Mouse (Mus musculus): Measurements from ENCODE around the gene Ssmem1.

The Ssmem1 gene

DNA sequence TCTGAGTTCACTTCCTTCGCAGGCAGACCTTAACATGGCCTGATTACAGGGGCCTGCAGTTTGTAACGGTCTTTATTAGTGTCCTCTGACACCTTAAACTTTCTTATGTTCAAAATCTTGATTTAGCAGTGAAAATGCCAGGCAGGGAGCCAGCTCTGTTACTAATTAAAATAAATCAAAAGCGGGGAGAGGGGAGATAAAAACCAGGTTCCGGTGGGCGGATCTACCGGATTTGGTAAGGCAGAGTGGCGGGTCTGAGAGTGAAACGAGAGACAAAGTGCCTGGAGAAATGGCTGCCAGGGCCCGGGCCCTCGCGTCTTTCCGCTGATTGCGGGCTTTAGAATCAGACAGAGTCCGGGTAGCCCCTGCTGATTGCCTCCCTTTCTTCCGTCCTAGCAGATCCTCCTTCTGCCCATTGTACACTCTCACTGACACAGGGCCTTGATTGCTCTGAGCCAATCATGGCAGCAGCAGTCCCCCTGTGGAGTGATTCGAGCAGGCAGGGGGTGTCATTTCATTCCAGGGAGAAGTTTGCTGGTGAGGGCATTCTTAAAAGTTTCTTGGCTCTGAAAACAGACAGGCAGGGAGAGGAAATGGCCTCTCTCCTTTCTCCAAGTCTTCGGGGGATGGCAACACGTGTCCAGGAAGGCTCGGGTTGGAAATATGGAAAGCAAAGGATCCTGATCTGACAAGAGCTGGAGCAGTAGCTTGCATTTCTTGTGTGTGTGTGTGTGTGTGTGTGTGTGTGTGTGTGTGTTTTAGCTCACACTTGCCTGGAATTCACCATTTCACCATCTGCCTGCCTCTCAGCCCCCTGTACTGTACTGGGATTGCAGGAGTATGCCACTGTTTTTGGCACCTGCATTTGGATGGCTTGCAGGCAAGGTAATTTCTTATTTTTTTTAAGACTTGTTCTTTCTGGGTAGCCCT, 17.2 kb downstream of the Ssmem1 start:
- no peak for DNase-seq (ENCODE audit: low spot score)

DNA sequence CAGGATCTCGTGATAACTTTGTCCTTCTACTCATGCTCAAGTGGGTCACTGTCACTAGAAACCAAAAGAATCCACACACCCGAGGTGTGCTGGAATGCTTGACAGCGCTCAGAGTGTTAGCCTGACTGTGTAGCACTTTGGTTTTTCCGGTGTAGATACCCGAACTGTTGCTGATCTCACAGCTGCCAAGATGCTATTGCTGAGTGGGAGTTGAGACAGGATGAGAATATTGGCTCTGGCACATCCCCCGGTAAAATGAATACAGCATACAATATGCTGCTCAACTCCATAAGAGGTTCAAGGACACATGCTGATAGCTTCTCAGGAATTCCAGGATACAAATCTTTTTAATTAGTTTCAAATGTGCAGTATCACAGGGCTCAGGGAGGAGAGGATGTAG, 19.2 kb downstream of the Ssmem1 start:
- DNase-seq (ENCODE audit: low spot score), result no peak

DNA sequence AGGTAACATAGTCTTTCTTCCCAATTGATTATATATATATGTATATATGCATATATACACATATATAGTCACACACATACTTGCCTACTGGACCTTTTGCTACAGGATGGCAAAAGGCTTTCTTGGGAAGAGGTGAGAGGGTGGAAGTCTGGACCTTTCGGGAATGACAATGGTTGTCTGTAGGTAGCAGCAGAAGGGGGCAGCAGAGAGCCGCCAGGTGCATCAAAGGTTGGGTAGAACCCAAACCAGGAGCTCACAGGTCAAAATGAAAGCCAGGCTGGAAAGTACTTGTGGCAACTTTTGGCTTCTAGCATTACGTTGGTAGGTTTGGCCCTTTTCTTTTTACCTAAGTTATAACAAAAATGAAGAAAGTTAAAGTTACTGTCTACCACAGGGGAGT, 25.7 kb downstream of the Ssmem1 start:
- no peak for DNase-seq (ENCODE audit: low spot score)

DNA sequence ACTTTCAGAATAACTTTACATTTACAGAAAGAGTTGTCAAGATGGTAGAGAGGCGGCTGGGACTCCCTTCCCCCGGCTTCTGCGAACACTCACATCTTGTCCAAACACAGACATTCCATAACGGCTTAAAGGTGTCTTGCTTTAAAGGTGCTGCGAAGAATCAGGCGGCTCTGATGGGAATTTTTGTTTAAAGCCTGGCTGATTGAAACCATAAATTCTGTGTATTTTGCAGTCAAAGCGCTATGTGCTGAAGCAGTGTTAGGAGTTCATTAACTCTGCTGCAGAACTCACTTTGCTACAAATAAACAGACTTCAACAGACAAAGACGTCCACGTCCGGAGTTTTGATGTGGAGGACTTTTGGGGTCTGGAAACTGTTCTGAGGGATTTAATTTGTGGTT, 28.6 kb downstream of the Ssmem1 start:
- DNase-seq (ENCODE audit: low spot score), result no peak

DNA sequence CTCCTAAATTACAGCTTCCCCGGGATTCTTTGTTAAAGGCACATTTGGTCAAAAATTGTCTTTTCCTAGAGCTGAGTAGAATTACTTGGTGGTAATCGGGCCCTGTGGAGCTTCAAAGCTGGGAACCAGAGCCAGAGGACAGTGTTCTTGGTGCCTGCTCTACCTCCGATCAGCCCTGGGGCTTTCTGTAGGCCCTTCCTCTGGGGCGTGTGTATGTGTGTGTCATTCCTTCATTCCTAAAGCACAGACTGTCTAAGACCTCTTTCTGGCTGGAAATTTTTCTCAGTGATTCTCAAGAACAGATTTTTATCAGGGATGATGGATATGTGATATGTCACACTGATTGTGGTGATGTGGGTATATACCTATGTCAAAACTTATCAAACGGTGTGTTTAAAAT, 29.2 kb downstream of the Ssmem1 start:
- no peak for DNase-seq (ENCODE audit: low spot score)

DNA sequence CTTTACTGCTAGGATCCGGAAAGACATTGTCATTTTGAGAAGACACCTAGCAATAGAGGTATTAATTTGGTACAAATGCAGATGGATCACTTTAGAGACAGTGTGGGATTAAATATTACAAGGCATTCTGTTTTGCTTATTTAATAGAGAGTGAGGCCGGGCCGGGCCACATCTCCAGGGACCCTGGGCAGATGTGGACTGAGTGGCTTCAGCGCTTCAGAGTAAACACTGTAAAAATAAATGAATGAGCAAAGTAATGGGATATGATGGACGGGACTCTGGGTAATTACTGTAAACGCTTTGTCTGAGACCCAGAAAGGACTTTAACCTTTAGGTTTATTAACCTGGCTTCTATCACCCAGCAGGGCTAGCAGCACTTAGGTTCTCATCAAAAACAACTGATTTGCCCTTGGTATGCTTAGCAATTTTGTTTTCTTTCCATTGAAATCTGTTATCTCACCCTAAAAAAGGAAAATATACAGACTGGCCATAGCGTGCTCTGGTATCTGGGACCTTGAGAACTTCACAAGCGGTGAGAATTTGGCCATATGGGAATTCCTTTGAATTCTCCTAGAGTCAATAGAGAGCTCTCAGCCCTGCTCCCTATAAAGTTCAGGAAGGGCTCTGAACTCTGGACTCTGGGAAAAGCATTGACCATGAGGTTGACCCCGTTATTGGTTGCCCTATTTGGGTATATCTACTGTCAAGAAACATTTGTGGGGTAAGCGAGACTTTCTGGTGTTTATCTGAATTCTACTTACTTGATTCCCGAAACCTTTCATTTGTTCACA, 31.6 kb downstream of the Ssmem1 start, which contains the start of gene Cpa2:
Cpa2 (plus strand) TSS at position 574 of the 791 bp plus-strand sequence.
- no peak for DNase-seq (ENCODE audit: low spot score)

DNA sequence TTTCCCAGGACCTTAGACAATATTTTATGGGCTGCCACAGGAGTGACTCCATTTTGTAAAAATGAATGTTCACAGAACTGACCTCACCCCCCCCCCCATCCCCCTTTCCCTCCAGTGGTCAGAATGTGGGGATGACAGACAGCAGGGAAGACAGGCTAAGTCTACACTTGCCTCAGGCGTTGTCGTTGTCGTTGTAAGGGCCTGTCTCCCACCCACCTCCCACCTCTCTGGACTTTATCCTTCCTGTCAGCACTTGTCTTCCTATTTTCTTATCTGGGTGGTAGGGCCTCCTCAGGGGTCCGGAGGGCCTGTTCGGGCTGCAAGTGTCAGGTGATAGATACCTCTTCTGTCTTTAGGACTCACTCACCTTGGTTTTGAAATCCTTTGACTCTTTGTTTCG, 32.6 kb downstream of the Ssmem1 start:
- DNase-seq (ENCODE audit: low spot score), result no peak

DNA sequence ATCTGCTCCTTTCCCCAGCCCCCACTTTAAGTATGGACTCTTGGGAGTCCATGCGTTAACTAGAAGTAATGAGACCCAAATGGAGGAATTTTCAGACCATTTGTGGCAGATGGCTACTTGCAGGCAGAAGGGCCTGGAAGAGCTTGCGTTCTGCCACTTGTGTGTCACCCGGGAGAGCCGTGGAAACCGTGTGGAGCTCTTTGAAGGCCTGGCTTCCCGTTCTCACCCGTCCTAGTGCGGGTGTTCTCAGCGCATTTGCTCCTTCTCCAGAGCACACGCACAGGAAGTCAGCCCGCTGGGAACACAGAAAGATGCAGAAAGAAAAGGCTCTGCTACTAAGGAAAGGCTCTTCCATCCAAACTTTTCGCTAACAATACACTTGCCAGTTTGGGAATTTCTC, 33.4 kb downstream of the Ssmem1 start:
- DNase-seq (ENCODE audit: low spot score), result no peak

DNA sequence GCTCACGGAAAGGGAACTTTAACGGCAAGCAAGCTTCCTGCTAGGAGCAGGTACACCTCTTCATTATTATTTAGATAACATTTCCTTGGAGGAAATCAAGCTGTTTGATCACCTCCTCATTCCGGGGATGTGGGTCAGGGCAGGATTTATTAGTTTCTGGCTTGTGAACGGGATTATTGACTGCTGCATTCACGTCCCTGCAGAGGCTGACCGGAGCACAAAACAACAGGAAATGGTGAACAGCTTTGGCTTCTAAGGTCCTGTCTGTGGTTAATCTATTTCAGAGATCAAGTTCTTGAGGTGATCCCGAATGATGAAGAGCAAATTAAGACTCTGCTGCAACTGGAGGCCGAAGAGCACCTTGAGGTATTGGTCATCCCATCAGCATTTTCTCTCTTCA, 34.2 kb downstream of the Ssmem1 start:
- no peak for DNase-seq (ENCODE audit: low spot score)

DNA sequence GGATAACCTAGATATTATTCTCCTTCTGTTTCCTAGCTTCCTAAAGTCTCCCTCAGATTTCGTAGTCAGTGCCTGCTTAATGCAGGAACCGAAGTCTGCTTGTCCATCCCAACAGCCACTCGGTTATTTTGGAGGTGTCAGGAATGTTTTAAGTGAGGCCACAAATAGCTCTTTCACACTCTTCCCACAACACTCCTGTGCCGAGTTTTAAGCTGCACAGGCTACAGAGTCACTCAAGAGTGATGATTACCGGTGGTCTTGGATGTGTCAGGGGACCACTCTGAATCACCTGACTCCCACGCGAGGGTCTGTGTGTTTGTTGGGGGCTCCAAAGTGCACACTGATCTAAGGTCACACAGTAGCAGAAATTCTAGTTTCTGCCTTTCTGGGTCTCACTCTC, 36.0 kb downstream of the Ssmem1 start:
- DNase-seq (ENCODE audit: low spot score), result no peak

DNA sequence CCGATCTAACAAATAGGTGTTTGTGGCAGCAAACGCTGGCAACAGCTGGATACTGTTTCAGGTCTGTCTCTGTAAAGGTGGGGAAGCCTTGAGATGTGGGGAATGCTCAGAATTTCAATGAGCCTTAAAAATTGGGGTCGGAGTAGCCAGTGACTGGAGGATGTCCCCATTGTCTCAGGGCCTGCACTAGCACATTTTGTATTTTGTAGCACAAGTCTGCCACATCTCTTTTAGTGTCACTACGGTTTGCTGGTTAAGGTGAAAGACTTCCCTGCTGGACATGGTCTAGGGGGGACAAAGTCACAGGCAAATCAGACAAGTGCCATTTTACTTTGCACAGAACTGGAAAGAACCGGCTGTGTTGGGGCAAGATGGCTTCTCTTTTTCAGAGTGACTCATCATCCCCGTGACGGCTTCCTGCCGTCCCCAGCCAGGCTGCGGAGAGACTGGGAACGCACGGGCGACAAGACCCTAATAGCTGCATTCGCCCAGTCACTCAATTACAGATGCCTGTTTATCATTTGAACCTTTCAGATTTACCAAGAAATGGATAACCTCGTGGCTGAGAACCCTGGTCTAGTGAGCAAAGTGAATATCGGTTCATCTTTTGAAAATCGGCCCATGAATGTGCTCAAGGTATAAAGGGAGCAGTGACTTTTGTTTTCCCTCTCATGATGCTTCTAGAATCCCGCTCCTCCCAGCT, 37.1 kb downstream of the Ssmem1 start:
- DNase-seq (ENCODE audit: low spot score), result no peak

DNA sequence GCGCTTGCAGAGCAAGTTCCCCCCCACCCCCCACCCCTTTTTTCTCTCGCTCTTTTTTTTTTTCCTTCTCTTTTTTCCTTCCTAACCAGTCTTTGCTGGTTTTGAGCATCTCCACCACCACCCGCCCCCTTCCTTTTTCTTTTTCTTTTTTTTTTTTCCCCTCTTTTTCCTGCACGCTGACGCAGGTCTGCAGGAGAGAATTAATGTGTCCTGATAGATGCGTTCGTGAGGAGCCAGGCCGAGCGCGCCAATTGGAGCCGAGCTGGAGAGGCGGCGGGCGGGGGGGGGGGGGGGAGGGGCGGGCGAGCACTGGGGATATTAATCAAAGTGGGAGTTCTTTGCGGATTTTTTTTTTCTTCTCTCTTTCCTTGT, 37.6 kb downstream of the Ssmem1 start:
- DNase-seq (ENCODE audit: low spot score), result no peak

DNA sequence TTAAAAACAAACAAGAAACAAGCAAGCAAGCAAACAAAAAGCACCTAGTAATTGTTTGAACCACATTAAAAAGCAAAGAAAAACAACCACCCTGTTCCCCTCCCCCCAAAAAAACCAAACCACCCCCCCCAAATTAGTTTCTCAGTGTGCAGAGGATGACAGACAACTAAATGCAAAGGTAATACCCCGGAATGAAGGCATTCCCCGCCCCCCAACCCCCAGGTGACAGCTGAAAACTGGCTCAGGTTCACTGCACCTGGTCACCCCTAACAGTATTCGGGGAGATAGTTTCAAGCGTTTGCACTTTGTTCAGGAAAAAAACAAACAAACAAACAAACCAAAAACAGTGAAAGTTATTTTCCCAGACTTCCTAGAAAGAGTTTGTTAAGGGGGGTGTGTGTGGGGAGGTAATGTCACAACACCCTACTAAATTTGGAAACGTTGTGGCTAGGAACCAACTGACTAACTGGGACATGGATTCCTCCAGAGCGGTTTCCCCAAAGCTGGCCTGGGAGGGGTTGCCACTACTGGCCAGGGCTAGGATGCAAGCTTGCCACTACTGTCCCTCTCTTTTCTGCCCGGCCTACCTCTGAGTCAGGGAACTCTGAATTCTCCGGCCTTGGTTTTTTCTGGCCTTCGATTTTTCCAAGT, 38.1 kb downstream of the Ssmem1 start:
- DNase-seq (ENCODE audit: low spot score), result no peak

DNA sequence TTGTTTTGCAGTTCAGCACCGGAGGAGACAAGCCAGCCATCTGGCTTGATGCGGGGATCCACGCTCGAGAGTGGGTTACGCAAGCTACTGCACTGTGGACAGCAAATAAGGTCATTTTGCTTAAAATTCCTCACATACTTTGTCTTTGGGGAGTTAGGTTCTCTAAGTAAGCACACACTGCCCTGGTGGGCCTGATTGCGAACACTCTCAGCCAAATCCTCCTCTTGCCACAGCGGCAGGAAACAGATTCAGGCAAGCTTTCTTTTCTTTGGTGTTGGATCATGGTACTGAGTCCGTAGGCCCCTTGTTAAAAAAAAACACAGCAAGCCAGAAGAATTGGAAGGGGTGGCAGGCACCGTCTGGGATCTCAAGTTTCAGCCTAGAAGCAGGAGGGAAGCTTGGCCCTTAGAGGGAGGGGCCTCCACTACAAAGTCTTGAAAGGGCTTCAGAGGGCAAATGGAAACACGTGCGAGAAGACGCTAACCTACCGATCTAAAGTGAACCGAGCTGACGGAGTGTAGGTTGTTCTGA, 39.6 kb downstream of the Ssmem1 start:
- DNase-seq (ENCODE audit: low spot score), result no peak

DNA sequence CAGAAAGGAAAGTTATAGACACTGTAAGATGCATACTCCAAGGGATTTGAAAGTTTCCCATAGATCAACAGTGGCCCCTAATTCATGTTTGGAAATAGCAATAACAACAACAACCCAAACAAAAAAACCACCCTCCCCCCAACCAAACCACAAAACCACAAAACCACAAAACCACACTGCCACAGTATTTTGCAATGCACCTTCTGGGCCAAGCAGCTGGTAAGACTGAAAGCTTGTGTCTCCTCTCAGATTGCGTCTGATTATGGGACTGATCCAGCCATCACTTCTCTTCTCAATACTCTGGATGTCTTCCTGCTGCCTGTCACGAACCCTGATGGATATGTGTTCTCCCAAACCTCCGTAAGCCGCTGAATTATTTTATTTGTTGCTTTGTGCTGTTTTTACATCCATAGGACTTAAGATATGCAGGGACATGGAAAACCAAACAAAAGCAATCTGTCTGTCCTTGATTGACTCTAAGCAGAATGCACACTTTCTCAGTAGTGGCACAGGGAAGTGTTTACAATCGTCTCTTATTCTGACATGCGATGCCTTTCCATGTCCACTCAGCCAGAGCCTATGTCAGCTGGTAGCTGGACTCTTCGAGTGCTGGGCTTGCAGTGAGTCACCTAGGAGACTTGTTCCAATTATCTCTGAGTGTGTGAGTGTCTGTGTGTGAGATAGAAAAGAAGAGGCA, 41.0 kb downstream of the Ssmem1 start:
- no peak for DNase-seq (ENCODE audit: low spot score)

DNA sequence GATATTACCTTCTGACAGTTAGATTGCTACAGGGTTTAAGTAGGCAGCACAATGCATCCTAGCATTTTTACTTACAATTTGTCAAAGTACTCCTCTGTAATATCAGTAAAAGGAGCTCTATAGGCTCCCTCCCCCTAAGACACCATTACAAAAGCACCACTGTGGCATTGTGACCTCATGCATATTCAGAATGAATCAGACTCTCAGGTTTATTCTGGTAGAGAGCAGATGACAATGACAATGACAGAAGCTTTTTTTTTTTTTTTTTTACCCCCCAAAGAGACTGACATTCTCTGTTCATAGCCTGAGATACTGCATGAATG, 41.5 kb downstream of the Ssmem1 start:
- no peak for DNase-seq (ENCODE audit: low spot score)

DNA sequence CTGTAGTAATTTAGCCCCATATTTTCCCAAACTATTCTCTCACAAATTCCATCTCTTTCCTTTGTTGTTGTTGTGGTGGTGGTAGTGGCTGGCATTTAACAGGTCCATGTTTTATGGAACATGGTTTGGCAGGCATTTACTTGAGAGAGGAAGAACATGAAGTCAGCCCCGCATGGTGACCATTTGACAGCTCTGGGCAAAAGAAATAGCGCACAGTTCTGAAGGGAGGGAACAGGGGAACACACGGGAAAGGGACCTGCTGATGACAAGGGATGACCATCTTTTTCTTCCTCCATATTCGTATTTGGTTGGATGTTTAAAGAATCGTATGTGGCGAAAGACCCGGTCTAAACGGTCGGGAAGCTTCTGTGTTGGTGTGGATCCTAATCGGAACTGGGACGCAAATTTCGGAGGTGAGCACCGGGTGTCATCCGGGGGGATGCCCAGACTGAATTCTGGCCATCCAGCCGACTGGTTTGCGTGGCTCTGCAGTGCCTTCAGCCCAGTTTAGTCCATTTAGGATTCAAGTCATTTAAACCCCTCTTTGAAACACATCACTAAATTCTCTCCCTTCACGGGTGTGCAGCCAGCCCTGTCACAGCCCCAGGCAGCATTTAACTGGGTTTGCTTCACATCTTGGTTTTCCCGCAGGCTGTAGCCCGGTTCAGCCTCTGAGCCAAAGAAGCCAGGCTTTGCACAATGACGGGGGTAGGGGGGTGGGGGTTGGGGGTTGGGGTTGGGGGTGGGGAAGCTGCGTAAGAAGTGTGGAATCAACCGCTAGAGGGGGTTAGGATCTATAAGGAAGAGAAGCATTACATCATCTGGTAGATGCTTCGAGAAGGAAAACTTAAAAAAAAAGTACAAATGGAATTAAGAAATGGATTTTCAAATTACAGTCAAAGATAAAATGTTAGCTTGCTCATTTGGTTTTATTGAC, 42.3 kb downstream of the Ssmem1 start:
- peak; percentile 36 for DNase-seq (ENCODE audit: low spot score)

DNA sequence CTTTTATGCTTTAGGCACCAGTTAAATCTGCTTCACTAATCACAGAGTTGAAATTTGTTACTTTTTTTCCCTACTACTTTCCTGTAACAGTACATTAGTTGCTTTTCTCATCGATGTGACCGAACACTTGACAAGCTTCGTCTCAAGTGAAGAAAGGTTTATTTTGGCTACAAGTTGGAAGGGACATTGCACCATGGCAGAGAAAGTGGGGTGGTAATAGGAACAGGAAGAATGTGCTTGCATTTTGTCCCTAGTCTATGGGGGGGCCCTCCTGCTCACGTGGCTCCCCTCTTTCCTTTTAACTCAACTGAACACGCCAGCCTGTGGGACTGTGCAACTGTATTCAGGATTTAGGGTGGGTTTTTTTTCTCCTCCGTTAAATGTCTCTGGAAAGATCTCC, 43.0 kb downstream of the Ssmem1 start:
- DNase-seq (ENCODE audit: low spot score), result no peak

DNA sequence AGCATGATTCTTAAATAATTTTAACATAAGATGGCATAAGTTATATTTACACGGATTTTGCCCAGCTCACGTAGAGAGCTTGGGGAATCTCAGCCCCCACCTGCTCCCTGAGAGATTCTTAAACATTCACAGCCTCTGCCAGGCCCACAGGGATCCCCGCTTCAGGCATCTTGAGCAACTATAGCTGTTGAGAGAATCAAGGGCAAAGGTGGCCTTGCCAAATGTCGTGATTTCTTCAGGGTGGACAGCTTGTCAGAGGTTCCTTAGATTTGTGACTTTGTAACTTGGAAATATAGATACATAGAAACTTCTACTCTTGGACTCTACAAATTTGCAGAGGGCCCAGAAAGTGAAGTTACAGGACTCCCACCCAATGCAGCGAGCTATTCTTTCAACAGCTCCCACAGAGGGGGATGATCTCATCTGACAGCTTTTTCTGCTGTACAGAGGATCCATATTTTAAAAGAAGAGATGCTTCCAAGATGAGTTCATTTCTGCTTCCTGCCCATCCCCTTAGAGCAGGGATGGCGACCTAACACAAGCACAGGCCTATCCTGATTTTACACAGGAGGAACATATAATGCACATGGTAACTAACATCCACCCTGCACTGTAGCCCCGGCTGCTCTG, 43.8 kb downstream of the Ssmem1 start:
- DNase-seq (ENCODE audit: low spot score), result no peak

DNA sequence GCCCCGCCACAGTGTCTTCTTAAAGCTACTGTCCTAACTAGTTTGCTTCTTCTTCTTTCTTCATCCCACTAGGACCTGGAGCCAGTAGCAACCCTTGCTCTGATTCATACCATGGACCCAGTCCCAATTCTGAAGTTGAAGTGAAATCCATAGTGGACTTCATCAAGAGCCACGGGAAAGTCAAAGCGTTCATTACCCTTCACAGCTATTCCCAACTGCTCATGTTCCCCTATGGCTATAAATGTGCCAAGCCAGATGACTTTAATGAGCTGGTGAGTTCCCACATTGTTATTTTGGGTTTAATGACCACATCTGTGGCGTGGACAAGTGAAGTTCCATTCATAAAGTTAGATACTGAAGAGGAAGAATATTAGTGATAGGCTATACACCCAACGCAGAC, 44.4 kb downstream of the Ssmem1 start:
- no peak for DNase-seq (ENCODE audit: low spot score)
